Mouse (Mus musculus): Measurements from ENCODE around the gene Tpi1. TPM values are rescaled to one million over a fixed set of nuclear protein-coding genes. Genes with fewer than 3 reads are reported as not detected.

Tpi1 gene
- polyA plus RNA-seq, 1 experiment from 2014 or later: 592 TPM

DNA sequence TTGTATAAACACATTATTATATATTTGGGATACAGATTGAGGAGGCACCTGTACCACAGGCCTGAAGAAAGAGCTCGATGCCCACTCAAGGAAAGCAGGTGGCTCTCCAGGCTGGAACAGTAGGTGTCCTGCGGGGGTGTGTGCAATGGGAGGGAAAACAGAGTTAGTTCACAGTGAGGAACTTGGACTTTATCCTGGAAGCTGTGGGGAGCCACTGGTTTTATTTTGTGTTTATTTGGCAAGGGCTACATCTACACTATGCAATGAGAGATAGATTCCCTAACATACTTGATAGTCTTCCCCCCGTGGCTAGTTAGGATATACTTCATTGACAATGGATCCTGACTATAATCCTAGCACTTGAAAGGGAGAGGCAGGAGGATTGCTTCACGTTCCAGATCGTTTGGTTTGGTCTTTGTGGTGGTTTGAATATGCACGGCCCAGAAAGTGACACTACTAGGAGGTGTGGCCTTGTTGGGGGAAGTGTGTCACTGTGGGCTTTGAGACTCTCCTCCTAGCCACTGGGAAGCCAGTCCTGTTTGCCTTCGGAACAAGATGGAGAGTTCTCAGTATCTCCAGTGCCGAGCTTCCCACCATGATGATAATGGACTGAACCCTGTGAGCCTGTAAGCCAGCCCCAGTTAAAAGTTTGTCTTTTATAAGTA lies 27.2 kb downstream of the Tpi1 start:
- ATAC-seq (ENCODE audit: low FRiP score): no peak
- Histone ChIP-seq H3K4me2 (no peak overlapping the region), H3K4me1 (peaks cover 5% of the 10 kb centered on the region; the same call in 1 of the 2 replicates), H3K4me3 (replicated peaks) (no peak overlapping the region), H3K36me3 (replicated peaks) (no peaks in the 10 kb centered on the region), H3K27ac (no peak overlapping the region), H3K27me3 (no peaks in the 10 kb centered on the region), H3K9ac (no peak overlapping the region), H3K9me3 (no peaks in the 10 kb centered on the region)
- 57% methylated on average over 8 of the region's 8 CpGs for WGBS

- H3K9ac ChIP-seq: no peak overlapping the region
- 0 out of 2 replicates have a peak overlapping the region, but pooled peaks have one; percentile 27 for H3K4me2 ChIP-seq
- no peak overlapping the region for H3K27ac ChIP-seq
- no peak overlapping the region for H3K4me3 ChIP-seq (replicated peaks)
- H3K27me3 ChIP-seq: peaks cover 11% of the 10 kb centered on the region
- H3K36me3 ChIP-seq (replicated peaks): no peaks in the 10 kb centered on the region
- no peaks in the 10 kb centered on the region for H3K9me3 ChIP-seq
- peaks cover 20% of the 10 kb centered on the region for H3K4me1 ChIP-seq
- no peak for ATAC-seq (ENCODE audit: low FRiP score)
- WGBS: 26% methylated on average over 6 of the region's 6 CpGs
Measured at GRCm38 (mm10) chr6:124782436-124782835, 31.7 kb downstream of the Tpi1 start.

DNA sequence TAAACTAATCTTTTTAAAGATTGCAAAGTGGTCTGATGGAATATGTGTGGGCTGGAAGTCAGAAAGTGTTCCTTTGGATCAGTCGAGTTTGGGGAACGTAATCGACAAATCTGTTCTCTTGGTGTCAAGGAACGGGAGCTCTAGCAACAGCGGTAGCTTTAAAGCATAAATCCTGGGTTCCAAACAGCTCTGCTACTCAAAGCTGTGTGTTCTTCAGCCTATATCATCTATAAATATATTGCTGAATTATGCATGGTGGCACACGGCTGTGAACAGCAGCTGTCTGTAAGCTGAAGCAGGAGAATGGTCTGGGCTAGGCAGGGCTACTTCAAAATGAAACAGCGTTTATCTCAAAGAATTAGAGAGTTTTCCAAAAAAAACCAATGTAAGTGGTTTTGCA lies 33.2 kb downstream of the Tpi1 start:
- H3K4me2 ChIP-seq: no peak overlapping the region
- H3K4me3 ChIP-seq (replicated peaks): no peak overlapping the region
- no peak for ATAC-seq (ENCODE audit: low FRiP score)
- peaks cover 11% of the 10 kb centered on the region for H3K27me3 ChIP-seq
- H3K4me1 ChIP-seq: peaks cover 20% of the 10 kb centered on the region
- no peaks in the 10 kb centered on the region for H3K36me3 ChIP-seq (replicated peaks)
- no peaks in the 10 kb centered on the region for H3K9me3 ChIP-seq
- WGBS: 88% methylated on average over 7 of the region's 7 CpGs
- no peak overlapping the region for H3K9ac ChIP-seq
- no peak overlapping the region for H3K27ac ChIP-seq

DNA sequence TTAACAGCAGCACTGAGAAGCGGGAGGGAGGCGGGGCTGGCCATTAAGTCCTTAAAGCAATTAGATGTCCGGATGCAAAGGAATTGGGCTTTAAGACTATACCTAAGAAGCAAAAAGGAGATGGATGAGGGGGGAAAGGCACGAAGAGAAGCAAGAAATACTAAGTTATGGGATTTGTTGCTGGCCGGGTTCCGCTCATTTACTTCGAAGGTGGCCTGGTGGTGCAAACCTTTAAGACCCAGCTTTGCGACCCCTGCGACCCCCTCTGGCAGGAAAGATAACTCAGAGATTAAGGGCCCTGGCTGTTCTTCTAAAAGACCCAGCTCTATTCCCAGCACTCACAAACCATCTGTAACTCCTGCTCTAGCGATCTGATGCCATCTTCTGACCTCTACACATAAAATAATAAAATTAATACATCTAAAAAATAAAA lies 34.1 kb downstream of the Tpi1 start:
- ATAC-seq (ENCODE audit: low FRiP score): peak; percentile 16; the same call in 1 of the 2 replicates
- H3K4me3 ChIP-seq (replicated peaks): peak overlapping the region; percentile 39
- H3K4me2 ChIP-seq: peak overlapping the region; percentile 67
- H3K9me3 ChIP-seq: no peaks in the 10 kb centered on the region
- H3K36me3 ChIP-seq (replicated peaks): no peaks in the 10 kb centered on the region
- H3K9ac ChIP-seq: peak overlapping the region; percentile 44
- no peak overlapping the region for H3K27ac ChIP-seq
- H3K27me3 ChIP-seq: peaks cover 11% of the 10 kb centered on the region
- H3K4me1 ChIP-seq: peaks cover 20% of the 10 kb centered on the region
- WGBS: 4% methylated on average over 10 of the region's 10 CpGs

DNA sequence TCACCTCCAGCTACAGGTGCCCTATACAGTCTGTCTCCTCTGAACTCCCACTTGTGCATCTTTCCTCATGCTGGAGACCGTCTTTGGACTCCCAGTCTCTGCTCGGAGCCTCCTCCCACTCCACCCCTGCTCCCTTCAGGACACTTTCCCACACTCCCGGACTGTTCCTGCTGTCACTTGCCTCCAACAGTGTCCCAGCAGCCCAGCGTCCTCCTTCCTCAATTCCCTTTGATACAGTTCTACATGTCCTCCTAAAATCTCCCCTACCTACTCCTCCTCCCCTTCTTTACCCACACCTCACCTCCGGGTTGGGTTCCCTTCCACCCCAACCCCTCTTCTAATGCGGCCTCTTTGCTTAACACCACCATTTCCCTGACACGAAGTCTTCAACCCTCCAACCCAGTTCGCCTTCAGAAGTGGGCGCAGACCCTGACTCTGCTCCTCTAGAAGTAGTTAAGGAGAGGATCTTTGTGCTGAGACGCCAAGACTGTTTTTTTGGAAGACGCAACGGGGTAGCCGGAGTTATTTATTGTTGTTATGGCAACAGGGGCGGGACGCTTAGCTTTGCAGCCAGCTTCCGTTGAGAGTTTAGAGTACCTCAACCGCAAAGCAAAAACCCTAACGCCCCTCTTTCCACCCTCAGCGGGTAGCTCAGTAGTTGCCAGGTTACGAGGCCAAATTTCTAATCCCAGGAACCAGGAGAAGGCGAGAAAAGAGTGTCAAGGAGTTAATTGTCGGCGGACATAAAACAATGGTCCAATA lies 34.7 kb downstream of the Tpi1 start, which contains the start of gene Lrrc23:
Gene Lrrc23 (minus strand): TSS at position 506 of the 762 bp plus-strand sequence.
- peak within 1 kb of the TSS; percentile 67 for H3K4me2 ChIP-seq
- H3K9me3 ChIP-seq: no peaks in the 10 kb centered on the region
- peaks cover 20% of the 10 kb centered on the region for H3K4me1 ChIP-seq
- H3K9ac ChIP-seq: peak within 1 kb of the TSS; percentile 44
- H3K4me3 ChIP-seq (replicated peaks): peak within 1 kb of the TSS; percentile 39
- WGBS: 1% methylated on average over 23 of the region's 23 CpGs
- peaks cover 11% of the 10 kb centered on the region for H3K27me3 ChIP-seq
- ATAC-seq (ENCODE audit: low FRiP score): peak; percentile 64
- H3K27ac ChIP-seq: 0 out of 2 replicates have a peak within 1 kb of the TSS, but pooled peaks have one; percentile 53
- H3K36me3 ChIP-seq (replicated peaks): no peaks in the 10 kb centered on the region

DNA sequence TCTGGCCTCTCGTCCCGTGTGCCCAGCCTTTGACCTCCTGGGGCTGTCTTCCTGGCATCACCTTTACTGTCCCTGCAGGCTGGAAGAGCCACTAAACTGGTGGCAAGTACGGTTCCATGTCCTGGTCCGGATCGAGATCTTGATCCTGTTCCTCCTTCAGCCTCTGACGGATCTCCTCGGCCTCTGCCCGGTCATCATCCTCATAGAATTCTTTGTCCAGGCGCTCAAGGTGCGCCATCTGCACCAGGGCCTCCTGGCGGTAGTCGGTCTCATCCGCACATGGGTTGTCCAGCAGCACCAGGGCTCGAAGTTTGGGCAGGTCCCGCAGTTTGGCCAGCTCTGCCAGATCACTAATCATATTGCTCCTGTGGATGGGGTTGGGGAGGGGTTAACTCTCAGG lies 43.6 kb downstream of the Tpi1 start:
- H3K4me3 ChIP-seq (replicated peaks): no peak overlapping the region
- H3K9me3 ChIP-seq: no peaks in the 10 kb centered on the region
- H3K27me3 ChIP-seq: peaks cover 38% of the 10 kb centered on the region
- no peak overlapping the region for H3K9ac ChIP-seq
- no peak for ATAC-seq (ENCODE audit: low FRiP score)
- 84% methylated on average over 15 of the region's 15 CpGs for WGBS
- peaks cover 24% of the 10 kb centered on the region for H3K4me1 ChIP-seq
- H3K36me3 ChIP-seq (replicated peaks): no peaks in the 10 kb centered on the region
- H3K27ac ChIP-seq: no peak overlapping the region
- H3K4me2 ChIP-seq: no peak overlapping the region

DNA sequence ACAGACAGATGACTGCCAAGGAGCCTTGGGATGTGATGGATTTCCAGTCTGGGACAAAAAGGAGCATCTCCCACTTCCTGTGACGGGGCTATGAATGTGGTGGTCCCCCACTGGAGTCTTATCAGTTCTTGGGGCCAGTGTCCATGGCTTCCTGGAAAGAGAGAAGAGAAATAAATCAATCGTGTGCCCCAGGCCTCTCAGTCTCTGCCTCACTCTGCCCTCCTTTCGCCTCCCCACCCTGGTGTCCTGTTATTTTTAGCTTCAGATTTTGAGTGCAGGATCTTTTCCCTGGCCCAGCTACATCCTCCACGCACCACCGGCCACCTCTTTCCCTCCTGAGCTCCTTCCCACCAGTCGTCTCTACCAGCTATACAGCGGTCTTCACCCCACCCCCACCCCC lies 44.1 kb downstream of the Tpi1 start:
- Histone ChIP-seq H3K36me3 (replicated peaks) (no peaks in the 10 kb centered on the region), H3K27ac (no peak overlapping the region), H3K4me2 (peak overlapping the region; percentile 65), H3K9me3 (no peaks in the 10 kb centered on the region), H3K27me3 (peaks cover 38% of the 10 kb centered on the region), H3K4me3 (replicated peaks) (peak overlapping the region; percentile 40), H3K9ac (peak overlapping the region; percentile 62), H3K4me1 (peaks cover 24% of the 10 kb centered on the region)
- no peak for ATAC-seq (ENCODE audit: low FRiP score)
- WGBS: 71% methylated on average over 7 of the region's 7 CpGs

DNA sequence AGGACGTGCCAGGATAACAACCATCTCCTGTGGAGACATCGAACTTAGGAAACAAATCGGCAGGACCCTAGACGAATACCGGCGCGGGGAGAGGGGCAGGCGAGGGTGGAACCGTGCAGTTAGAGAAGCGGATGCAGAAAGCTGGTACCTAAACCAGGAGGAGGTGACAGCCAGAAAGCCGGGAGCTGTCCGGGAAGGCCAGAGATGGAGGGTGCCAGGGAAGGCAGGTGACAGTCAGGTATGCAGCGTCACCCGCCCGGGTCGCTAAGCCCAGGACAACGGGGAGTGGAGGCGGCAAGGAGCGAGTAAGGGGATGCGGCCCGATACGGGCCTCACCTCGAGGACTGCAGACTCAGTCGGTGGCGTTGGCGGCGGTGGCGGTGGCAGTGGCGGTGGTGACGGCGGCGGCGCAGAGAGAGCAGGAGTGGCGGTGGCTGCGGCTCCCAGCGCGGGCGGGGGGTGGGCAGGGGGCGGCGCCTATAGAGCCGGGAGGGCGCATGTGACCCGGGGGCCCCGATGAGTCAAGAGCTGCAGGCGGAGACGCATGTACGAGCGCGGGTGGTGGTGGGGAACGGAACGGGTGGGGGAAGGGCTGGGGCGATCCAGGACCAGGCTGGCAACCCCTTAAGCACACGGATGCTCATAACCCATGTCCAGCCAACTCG lies 44.9 kb downstream of the Tpi1 start, which contains the start of gene Eno2:
Gene Eno2 (minus strand): TSS at position 573 of the 665 bp plus-strand sequence.
- no peaks in the 10 kb centered on the region for H3K9me3 ChIP-seq
- H3K4me1 ChIP-seq: peaks cover 24% of the 10 kb centered on the region
- ATAC-seq (ENCODE audit: low FRiP score): peak; percentile 85
- peak within 1 kb of the TSS; percentile 62 for H3K9ac ChIP-seq
- WGBS: under 1% methylated on average over 49 of the region's 54 CpGs
- peaks cover 38% of the 10 kb centered on the region for H3K27me3 ChIP-seq
- peak within 1 kb of the TSS; percentile 65 for H3K4me2 ChIP-seq
- H3K27ac ChIP-seq: no peak within 1 kb of the TSS
- no peaks in the 10 kb centered on the region for H3K36me3 ChIP-seq (replicated peaks)
- peak within 1 kb of the TSS; percentile 40 for H3K4me3 ChIP-seq (replicated peaks)

- Histone ChIP-seq H3K9ac (no peak overlapping the region), H3K27ac (no peak overlapping the region), H3K36me3 (replicated peaks) (no peaks in the 10 kb centered on the region), H3K4me1 (peaks cover 24% of the 10 kb centered on the region), H3K4me2 (peak overlapping the region; percentile 65), H3K9me3 (no peaks in the 10 kb centered on the region), H3K4me3 (replicated peaks) (peak overlapping the region; percentile 40), H3K27me3 (peaks cover 38% of the 10 kb centered on the region)
- 3% methylated on average over 9 of the region's 9 CpGs for WGBS
- peak; percentile 24; the same call in 1 of the 2 replicates for ATAC-seq (ENCODE audit: low FRiP score)
Measured at GRCm38 (mm10) chr6:124768704-124769044, 45.4 kb downstream of the Tpi1 start.

DNA sequence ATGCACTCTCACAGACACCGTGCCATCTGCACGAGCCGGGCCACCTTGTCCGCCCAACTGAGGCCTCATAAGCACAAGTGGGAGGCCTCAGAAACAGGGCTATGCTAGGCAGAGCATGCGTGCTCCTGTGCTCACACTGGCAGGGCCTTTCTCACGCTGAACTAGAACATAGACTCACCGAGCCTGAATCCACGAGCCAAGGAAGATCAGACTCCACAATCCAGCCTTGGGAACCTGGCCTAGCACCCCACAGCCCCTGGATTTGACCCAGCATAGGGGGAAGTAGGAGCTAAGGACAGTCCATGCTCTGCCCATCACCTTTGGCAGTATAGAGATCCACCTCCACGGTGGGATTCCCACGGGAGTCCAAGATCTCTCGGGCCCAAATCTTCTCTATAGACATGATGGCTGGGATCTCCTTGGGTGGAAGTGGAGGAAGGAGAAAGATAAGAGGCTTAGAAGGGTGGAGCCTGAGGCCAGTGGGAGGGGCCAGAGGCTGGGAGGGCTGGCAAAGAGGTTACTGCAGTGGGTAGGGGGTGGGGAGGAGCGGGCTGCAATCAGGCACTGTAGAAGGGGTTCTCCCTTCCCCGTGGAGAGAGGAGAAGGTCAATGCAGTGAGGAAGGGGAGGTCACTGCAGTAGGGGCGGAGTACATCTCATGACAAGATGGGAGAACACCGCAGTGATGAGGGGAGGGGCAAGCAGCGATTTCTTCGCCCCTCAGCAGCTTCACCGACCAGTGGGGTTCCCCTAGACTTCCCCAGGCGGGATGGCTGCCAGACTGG lies 46.0 kb downstream of the Tpi1 start:
- 19% methylated on average over 19 of the region's 19 CpGs for WGBS
- Histone ChIP-seq H3K27ac (0 out of 2 replicates have a peak overlapping the region, but pooled peaks have one; percentile 10), H3K36me3 (replicated peaks) (no peaks in the 10 kb centered on the region), H3K27me3 (peaks cover 38% of the 10 kb centered on the region), H3K4me3 (replicated peaks) (peak overlapping the region; percentile 40), H3K9ac (no peak overlapping the region), H3K4me2 (peak overlapping the region; percentile 65), H3K4me1 (peaks cover 24% of the 10 kb centered on the region), H3K9me3 (no peaks in the 10 kb centered on the region)
- ATAC-seq (ENCODE audit: low FRiP score): 0 out of 2 replicates have a peak, but pooled peaks have one; percentile 53

- Histone ChIP-seq H3K4me2 (no peak overlapping the region), H3K27me3 (peaks cover 38% of the 10 kb centered on the region), H3K27ac (0 out of 2 replicates have a peak overlapping the region, but pooled peaks have one; percentile 10), H3K9ac (no peak overlapping the region), H3K4me3 (replicated peaks) (no peak overlapping the region), H3K36me3 (replicated peaks) (no peaks in the 10 kb centered on the region), H3K4me1 (peaks cover 24% of the 10 kb centered on the region), H3K9me3 (no peaks in the 10 kb centered on the region)
- WGBS: 27% methylated on average over 4 of the region's 4 CpGs
- no peak for ATAC-seq (ENCODE audit: low FRiP score)
Measured at GRCm38 (mm10) chr6:124767536-124767919, 46.6 kb downstream of the Tpi1 start.

All from forebrain, embryonic 12.5 days (tissue).